Mouse (Mus musculus) macrophage (primary cell): ENCODE data around the gene Ppp2r5b. TPM values are rescaled to one million over a fixed set of nuclear protein-coding genes. Genes with fewer than 3 reads are reported as not detected.

ENCODE experiments used
- H3K27ac ChIP-seq: fragments of 350-480 bp; formaldehyde crosslinking; 2 replicates; pipeline ENCODE4 v1.9.0; 2021
- H3K36me3 ChIP-seq: fragments of 350-480 bp; formaldehyde crosslinking; 2 replicates; pipeline ENCODE4 v1.9.0; 2021; ENCODE audit errors: inconsistent target
- H3K4me3 ChIP-seq: fragments of 350-480 bp; formaldehyde crosslinking; 2 replicates; pipeline ENCODE4 v1.9.0; 2021; ENCODE audit errors: inconsistent target
- H3K79me2 ChIP-seq: fragments of 350-480 bp; formaldehyde crosslinking; 2 replicates; pipeline ENCODE4 v1.9.0; 2021; ENCODE audit errors: inconsistent target
- WGBS: methylation state at CpG from one replicate; pipeline ENCODE4 v1.1.7; 2026; ENCODE audit warnings: inconsistent platforms; ENCODE audit not compliant: missing documents; 5-methylcytosine and 5-hydroxymethylcytosine counted together
- polyA plus RNA-seq: library from polyadenylated mRNA; stranded (reverse); fragments of 250-400 nt; gene quantifications from 3 replicates; pipeline ENCODE4 v1.2.4, GENCODE M21; 2018; ENCODE audit warnings: inconsistent platforms
- total RNA-seq, 78 experiments: library from RNA; depleted of rRNA; stranded (reverse); fragments of 250-400 nt; gene quantifications; 1 replicate in 9 of 78; 2 replicates in 24 of 78; 3 replicates in 43 of 78; 4 replicates in 2 of 78; pipeline ENCODE4 v1.2.4; 2018; ENCODE audit warnings: inconsistent platforms in 56 of 78

Ppp2r5b gene
- 10 to 100 TPM; 11.5 to 64.1 (median 27.1) TPM for total RNA-seq (2018; cell fraction: chromatin; rRNA removed)
- 10 to 100 TPM; 12.1 to 21.9 (median 17.3) TPM for total RNA-seq (2018; cell fraction: cytosol; rRNA removed)
- 10 to 100 TPM in 25 of 26 experiments, 1 to 10 TPM in 1; 9.2 to 51.7 (median 18.5) TPM for total RNA-seq (2018; cell fraction: nucleus; rRNA removed)
- polyA plus RNA-seq = 11.2 to 16.0 TPM (median 14.6 TPM) in 3 replicates

- Histone ChIP-seq H3K36me3 (peaks cover 20% of the 10 kb centered on the region; the same call in 1 of the 2 replicates), H3K4me3 (peak within 1 kb of the TSS; percentile 57), H3K27ac (peak within 1 kb of the TSS; percentile 92), H3K79me2 (no peaks in the 10 kb centered on the region)
- WGBS = 12% methylated on average over 48 of the region's 48 CpGs
Measured at GRCm38 (mm10) chr19:6235084-6236052, at the start of gene Ppp2r5b. TSS of gene Ppp2r5b (minus strand) at chr19:6235872.

DNA sequence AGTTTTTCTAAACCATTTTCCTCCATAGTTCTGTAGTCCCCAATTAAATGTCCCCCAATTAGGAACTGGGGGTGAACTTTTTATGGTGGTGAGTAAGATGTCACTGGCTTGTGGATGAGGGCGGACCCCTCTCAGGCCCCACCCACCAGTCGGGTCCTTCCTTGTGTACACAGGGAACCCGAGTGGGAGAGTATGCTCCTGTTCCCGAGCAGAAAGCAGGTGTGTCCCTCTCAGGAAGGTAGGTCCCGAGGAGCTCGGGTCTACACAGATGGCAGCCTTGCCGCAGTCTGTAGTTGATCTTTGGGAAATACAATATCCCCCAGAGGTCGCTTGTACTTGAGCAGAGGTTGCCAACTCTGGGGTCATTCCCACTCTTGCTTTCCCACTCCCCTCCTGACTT lies 49.6 kb upstream of the Ppp2r5b start:
- no peak overlapping the region for H3K27ac ChIP-seq
- H3K36me3 ChIP-seq = peaks cover 47% of the 10 kb centered on the region
- H3K79me2 ChIP-seq = peaks cover 100% of the 10 kb centered on the region
- H3K4me3 ChIP-seq = no peak overlapping the region
- 87% methylated on average over 8 of the region's 8 CpGs for WGBS

DNA sequence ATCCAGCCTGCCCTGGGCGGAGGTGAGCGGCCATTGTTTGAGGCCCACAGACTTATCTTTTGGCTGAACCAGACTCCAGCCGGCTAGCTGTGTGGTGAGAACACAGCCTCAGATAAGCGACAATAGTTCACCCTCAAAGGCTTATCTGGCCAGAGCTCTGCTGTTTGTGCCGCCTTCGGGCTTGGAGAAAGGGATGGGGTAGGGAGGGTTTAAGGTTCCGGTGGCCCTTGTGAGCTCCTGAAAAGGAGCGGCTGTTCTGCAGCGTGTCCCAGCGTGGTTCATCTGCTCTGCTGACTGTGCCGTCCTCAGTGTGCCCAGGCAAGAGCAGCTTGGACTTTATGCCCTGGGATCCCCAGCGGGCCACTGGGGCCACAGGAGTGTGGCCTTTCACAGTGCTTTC lies 48.8 kb upstream of the Ppp2r5b start:
- Histone ChIP-seq H3K27ac (no peak overlapping the region), H3K79me2 (peaks cover 100% of the 10 kb centered on the region), H3K36me3 (peaks cover 47% of the 10 kb centered on the region), H3K4me3 (no peak overlapping the region)
- 94% methylated on average over 12 of the region's 12 CpGs for WGBS

DNA sequence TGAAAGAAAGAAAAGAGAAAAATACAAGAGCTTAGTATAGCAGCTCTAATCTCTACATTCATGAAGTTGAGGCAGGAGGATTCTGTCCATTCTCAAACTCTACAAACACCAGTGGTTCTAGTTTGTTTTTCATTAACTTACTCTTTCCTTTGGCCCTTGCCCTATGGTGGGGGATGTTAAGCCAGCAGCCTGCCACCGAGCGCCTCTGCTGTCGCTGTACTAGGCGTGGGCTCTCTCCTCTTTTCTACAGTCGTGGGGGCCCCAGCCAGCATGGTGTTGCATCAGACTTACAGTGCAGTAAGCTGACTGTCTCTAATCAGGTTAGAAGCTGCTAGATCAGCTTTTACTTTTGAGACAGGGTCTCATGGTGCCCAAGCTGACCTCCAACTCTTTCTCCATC lies 47.3 kb upstream of the Ppp2r5b start:
- WGBS = 80% methylated on average over 5 of the region's 5 CpGs
- Histone ChIP-seq H3K4me3 (no peak overlapping the region), H3K27ac (no peak overlapping the region)

DNA sequence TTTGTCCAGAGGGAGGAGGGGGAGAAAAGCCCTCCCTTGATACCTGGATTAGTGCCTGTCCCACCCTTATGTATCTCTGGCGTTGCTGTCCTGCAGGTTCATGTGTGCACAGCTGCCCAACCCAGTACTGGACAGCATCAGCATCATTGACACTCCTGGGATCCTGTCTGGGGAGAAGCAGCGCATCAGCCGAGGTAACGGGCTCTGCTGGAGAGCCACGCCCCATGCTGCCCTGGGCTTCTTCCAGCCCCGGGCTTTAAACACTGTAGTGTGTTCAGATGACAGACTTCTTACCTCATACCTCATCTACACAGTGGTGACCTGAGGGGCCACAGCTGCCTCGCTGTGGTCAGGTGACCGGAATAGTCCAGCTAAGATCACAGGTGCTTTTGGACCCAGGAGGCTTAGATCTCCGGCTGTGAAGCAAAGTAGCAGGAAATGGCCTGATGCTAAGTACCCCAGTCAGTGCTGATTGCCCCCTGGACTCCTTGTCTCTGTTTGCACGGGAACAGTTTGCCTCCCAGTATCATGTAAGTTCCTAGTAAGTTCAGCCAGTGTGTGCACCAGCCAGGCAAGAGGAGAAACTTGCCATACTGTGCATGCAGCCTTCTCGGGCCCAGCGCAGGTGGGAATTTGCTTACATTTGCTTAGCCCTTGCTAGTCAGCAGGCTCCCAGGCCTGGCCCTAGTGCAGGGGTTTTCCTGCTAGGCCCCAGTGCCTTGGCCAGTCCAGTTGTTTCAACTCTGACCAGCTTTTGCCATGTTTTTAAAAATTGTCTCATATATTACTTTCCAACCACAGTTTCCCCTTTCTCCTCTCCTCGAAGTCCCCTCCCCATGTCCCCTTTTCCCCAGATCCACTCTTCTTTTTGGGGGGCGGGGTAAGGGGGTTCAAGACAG lies 45.7 kb upstream of the Ppp2r5b start:
- Histone ChIP-seq H3K79me2 (peaks cover 95% of the 10 kb centered on the region), H3K36me3 (peaks cover 47% of the 10 kb centered on the region), H3K27ac (no peak overlapping the region), H3K4me3 (no peak overlapping the region)
- 91% methylated on average over 14 of the region's 14 CpGs for WGBS

More for the DNA sequence above, 47.3 kb upstream of the Ppp2r5b start:
- peaks cover 47% of the 10 kb centered on the region for H3K36me3 ChIP-seq
- peaks cover 100% of the 10 kb centered on the region for H3K79me2 ChIP-seq

DNA sequence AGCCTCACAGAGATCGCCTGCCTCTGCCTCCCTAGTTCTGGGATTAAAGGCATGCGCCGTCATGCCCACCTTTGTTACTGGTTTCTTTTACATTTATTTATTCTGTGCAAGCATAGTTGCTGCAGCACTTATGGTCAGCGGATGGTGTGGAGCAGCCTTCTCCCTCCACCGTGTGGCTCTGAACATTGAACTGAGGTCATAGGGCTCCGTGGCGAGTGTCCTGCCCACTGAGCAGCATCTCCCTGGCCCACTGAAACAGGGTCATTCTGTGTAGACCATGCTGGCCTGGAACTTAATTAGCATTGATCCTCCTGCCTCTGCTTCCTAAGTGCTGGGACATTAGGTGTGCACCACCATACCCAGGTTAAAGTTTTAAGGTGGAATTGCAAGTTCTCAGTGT lies 44.9 kb upstream of the Ppp2r5b start:
- WGBS = 93% methylated on average over 7 of the region's 7 CpGs
- Histone ChIP-seq H3K36me3 (peaks cover 41% of the 10 kb centered on the region), H3K27ac (no peak overlapping the region), H3K4me3 (no peak overlapping the region), H3K79me2 (peaks cover 87% of the 10 kb centered on the region)

DNA sequence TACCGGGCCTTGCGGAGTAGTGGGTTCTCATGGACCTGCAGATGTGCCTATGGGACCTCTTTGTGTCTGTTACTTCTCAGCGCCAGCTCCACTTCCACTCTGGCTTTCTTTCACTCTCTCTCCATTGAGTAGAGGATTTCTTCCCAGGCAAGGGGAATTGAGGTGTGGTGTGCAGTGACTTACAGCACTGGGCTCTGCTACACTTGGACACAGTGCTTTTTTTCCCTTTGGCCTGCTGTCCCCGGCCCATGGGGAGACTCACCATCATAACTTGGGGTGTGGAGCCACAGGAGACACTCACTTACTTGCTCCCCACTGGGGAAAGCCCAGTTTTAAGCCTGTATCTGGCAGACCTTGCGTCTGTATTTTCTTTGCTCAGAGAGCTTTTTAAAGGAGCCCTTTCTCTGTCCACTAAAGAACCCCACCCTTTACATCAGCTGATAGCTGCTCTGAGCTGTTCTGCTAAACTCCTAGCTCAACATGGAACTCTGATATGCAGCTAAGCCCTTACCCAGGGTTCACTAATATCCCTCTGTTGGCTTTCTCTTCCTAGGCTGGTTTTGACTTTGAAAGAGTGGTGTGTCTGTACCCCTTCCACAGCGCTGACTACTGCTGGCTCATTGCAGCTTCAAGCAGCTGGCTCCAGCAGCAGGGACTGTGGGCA lies 43.9 kb upstream of the Ppp2r5b start:
- Histone ChIP-seq H3K4me3 (no peak overlapping the region), H3K36me3 (peaks cover 34% of the 10 kb centered on the region), H3K27ac (0 out of 2 replicates have a peak overlapping the region, but pooled peaks have one; percentile 82), H3K79me2 (peaks cover 78% of the 10 kb centered on the region)
- 98% methylated on average over 6 of the region's 6 CpGs for WGBS

DNA sequence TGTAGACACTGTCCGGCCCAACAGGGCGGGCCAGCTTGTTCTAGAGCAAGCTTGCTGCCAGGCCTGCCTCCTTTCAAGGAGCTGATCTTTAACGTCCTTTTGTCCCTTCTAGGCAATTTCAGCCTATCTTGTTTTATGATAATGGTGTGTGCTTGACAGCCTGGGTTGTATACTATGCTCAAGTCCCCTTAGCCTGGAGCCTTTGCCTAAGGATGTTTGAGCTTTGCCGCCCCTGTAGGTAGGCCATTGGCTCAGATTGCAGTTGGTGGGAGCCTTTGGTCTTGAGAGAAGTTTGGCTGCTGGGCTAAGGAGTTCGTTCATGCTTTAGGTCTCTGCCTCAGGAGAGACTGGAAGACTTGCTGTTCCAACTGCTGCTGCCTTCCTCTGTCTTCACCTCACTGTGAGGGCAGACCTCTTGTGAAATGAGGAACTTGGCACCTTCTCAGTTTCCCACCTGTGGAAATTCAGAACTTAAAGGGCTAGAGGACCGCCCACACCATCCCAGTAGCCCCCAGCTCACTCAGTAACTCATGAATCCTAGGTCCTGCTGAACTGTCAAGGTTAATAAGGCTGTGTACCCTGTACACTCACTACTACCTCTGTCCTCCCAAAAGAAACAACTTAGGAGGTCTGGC lies 42.9 kb upstream of the Ppp2r5b start:
- peaks cover 67% of the 10 kb centered on the region for H3K79me2 ChIP-seq
- 51% methylated on average over 6 of the region's 6 CpGs for WGBS
- H3K36me3 ChIP-seq = peaks cover 27% of the 10 kb centered on the region
- H3K4me3 ChIP-seq = peak overlapping the region; percentile 83
- peak overlapping the region; percentile 82 for H3K27ac ChIP-seq

DNA sequence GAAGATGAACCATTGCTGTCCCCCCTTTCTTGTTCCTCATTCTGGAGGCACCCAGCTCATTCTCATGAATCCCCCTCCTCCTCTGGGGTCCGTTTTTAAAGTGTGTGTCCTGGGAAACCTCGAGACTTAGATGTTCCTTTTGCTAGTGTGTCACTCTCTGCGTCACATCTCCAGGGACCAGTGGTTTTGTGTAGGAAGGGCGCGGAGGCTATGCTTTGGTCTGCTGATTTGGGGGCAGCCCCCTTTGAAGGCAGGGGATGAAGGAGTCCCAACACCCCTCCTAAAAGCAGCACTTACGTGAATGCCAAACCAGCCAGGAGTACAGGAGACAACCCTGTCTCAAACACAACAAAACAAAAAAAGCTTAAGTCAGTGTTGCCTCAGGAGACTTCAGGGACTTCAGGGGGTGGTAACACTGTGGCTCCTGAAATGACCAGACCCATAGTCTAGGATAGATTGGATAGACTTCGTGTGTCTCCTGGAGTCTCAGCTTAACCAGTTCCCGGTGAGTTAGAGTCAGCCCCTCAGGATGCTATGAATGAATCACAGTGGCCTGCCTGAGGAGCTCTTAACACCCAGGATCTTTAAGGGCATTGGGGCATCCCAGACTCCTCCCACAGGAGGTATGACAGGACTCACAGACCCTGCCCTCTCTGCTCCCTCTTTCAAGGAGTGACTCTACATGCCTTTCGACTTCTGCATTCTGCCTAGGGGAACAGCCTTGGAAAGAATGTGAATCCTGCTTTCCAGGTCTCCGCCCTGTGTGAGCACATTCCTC lies 42.2 kb upstream of the Ppp2r5b start:
- peak overlapping the region; percentile 83 for H3K4me3 ChIP-seq
- H3K27ac ChIP-seq = peak overlapping the region; percentile 82
- peaks cover 60% of the 10 kb centered on the region for H3K79me2 ChIP-seq
- WGBS = 18% methylated on average over 10 of the region's 10 CpGs
- H3K36me3 ChIP-seq = peaks cover 21% of the 10 kb centered on the region; the same call in 1 of the 2 replicates

DNA sequence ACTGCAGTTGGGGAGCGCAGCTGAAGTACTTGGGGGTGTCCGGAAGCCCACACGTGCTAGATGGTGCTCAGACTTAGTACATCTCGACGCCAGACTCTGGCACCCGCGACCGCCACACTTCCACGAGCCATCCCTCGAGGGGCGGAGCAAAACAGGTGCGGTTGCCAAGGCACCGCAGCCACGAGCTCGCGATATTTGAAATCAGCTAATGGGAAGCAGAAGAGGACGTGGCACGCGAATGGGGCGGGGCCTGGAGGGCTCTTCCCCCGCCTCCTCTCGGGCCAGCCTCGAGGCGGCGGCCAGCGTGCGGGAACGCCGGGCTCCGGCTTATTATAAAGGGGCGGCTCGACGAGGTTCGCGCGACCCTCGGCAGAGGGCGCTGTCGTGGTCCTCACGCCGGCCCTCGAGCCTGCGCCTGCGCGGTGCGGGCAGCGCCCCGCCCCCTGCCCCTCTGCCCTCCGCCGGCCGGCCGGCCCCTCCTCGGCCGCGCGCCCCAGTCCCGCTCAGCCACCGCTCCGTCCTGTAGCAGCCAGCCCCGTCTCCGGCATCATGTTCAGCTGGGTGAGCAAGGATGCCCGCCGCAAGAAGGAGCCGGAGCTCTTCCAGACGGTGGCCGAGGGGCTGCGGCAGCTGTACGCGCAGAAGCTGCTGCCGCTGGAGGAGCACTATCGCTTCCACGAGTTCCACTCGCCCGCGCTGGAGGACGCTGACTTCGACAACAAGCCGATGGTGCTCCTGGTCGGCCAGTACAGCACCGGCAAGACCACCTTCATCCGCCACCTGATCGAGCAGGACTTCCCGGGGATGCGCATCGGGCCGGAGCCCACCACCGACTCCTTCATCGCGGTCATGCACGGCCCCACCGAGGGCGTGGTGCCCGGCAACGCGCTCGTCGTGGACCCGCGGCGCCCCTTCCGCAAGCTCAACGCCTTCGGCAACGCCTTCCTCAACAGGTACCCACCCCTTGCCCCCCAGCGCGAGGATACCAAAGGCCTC lies 41.1 kb upstream of the Ppp2r5b start, which contains the start of gene Ehd1:
Ehd1 (plus strand) TSS at position 300 of the 996 bp plus-strand sequence.
- peak within 1 kb of the TSS; percentile 98 for H3K27ac ChIP-seq
- WGBS = 1% methylated on average over 91 of the region's 106 CpGs
- peak within 1 kb of the TSS; percentile 83 for H3K4me3 ChIP-seq
- H3K79me2 ChIP-seq = peaks cover 49% of the 10 kb centered on the region
- H3K36me3 ChIP-seq = peaks cover 11% of the 10 kb centered on the region; the same call in 1 of the 2 replicates

DNA sequence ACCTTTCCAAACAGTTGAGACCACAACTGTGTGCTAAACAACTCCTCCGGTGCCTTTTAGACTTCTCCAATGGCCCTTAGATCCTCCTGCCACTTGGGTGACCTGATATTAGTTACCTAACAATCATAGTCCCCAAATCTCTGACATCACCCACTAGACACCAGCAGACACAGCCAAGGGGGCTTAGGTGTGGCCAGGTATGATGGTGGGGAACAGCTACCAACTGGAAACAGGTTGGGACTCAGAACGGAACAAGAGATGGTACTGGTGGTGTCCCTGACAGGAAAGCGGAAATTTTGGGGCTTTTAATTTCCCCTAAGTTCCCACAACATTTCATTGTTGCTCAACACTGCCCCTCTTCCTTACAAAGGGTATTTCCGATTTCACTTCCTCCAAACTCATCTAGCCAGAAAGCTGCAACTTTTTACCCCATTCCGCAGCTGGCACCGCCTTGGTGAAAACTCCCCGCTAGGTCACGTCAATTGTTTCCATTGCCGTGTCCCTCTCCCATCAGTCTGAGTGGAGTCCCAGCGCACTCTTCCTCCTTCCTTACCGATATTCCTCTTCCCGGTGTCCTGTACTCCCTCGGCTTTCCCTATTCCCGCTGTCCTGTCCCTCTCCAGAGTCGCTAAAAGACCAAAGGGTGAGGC lies 40.2 kb upstream of the Ppp2r5b start:
- peaks cover 3% of the 10 kb centered on the region; the same call in 1 of the 2 replicates for H3K36me3 ChIP-seq
- H3K4me3 ChIP-seq = peak overlapping the region; percentile 38
- H3K27ac ChIP-seq = peak overlapping the region; percentile 98
- 3% methylated on average over 15 of the region's 15 CpGs for WGBS
- H3K79me2 ChIP-seq = peaks cover 40% of the 10 kb centered on the region
